Mouse (Mus musculus) liver, postnatal 0 days (tissue): Measurements from ENCODE around the gene Etv3. TPM values are rescaled to one million over a fixed set of nuclear protein-coding genes. Genes with fewer than 3 reads are reported as not detected.
"Not testable (repeated sequence)": the region's sequence is repeated elsewhere in the genome, so short reads cannot be mapped to it uniquely, and the experiment has no call there.

Experiments used
- ATAC-seq: fragments of 200-750 bp; cut with Nextera tagmentation; 2 replicates; pipeline ENCODE4 v1.8.0; 2017; ENCODE audit warnings: mild to moderate bottlenecking, moderate library complexity
- DNase-seq: peaks from one replicate; pipeline ENCODE4 v3.0.0-alpha.2; 2016
- H3K27ac ChIP-seq: fragments of 300-500 bp; sonication (generic); 2 replicates; pipeline ENCODE4 v1.5.1; 2014; ENCODE audit warnings: antibody characterized with exemption, moderate library complexity, mild to moderate bottlenecking, low read depth
- H3K27me3 ChIP-seq: fragments of 300-500 bp; sonication (generic); 2 replicates; pipeline ENCODE4 v1.6.1; 2014; ENCODE audit warnings: low read length, control low read depth, mixed read lengths; ENCODE audit not compliant: insufficient read depth
- H3K36me3 ChIP-seq: fragments of 300-500 bp; sonication (generic); replicated peaks from 2 replicates; pipeline ENCODE4 v1.6.1; 2014; ENCODE audit warnings: mild to moderate bottlenecking, control low read depth, low read length, moderate library complexity, mixed read lengths; ENCODE audit not compliant: insufficient read depth
- H3K4me1 ChIP-seq: fragments of 300-500 bp; sonication (generic); 2 replicates; pipeline ENCODE4 v1.6.1; 2014; ENCODE audit warnings: antibody characterized with exemption, mild to moderate bottlenecking, control low read depth; ENCODE audit not compliant: insufficient read depth
- H3K4me2 ChIP-seq: fragments of 300-500 bp; sonication (generic); 2 replicates; pipeline ENCODE4 v1.6.1; 2014; ENCODE audit warnings: low read depth, mild to moderate bottlenecking, low read length, moderate library complexity, mixed read lengths
- H3K4me3 ChIP-seq: fragments of 300-500 bp; sonication (generic); 2 replicates; pipeline ENCODE4 v1.5.1; 2014; ENCODE audit warnings: low read depth, low read length
- H3K9ac ChIP-seq: fragments of 300-500 bp; sonication (generic); replicated peaks from 2 replicates; pipeline ENCODE4 v1.6.1; 2014; ENCODE audit warnings: mild to moderate bottlenecking, moderate library complexity
- H3K9me3 ChIP-seq: fragments of 300-500 bp; sonication (generic); 2 replicates; pipeline ENCODE4 v1.6.1; 2016; ENCODE audit warnings: mild to moderate bottlenecking, control low read depth, low read length, mixed read lengths
- CTCF ChIP-seq: sonication (generic); IDR thresholded peaks from 2 replicates; pipeline ENCODE4 v1.5.1; 2016; ENCODE audit warnings: antibody characterized with exemption, low read depth
- EP300 ChIP-seq: IDR thresholded peaks from 2 replicates; pipeline ENCODE4 v1.6.1; 2016; ENCODE audit warnings: antibody characterized with exemption, low read depth, mild to moderate bottlenecking
- WGBS: fragments of 180-500 bp; shearing (Covaris S2); extraction: QIAGEN DNeasy Blood & Tissue Kit; methylation state at CpG from one replicate; pipeline ENCODE4 v1.1.7; 2014; ENCODE audit not compliant: insufficient replicate concordance; 5-methylcytosine and 5-hydroxymethylcytosine counted together
- polyA plus RNA-seq: library from polyadenylated mRNA; unstranded; fragments of >200 nt; fragmentation: Nextera tagmentation; extraction: Ambion mirVana; gene quantifications from 2 replicates; pipeline ENCODE4 v1.2.1, GENCODE M21; 2015

Gene Etv3
- polyA plus RNA-seq, result 3.6 and 3.9 TPM in 2 replicates

GRCm38 (mm10) chr3:87525043-87525836 is at the start of gene Etv3:
TSS of gene Etv3 (plus strand) at chr3:87525407.
- H3K4me2 ChIP-seq, result peak within 1 kb of the TSS; percentile 79
- H3K27ac ChIP-seq, result peak within 1 kb of the TSS; percentile 78
- 9% methylated on average over 41 of the region's 64 CpGs for WGBS
- H3K4me3 ChIP-seq, result peak within 1 kb of the TSS; percentile 77
- H3K9ac ChIP-seq, result peak within 1 kb of the TSS; percentile 92
- no peak for TF ChIP-seq EP300
- TF ChIP-seq CTCF, result peak; percentile 19; the same call in 1 of the 2 replicates
- H3K27me3 ChIP-seq, result no peaks in the 10 kb centered on the region
- ATAC-seq (peak; percentile 95), DNase-seq (peak; percentile 88)
- H3K36me3 ChIP-seq, result peaks cover 26% of the 10 kb centered on the region
- H3K4me1 ChIP-seq, result peaks cover 19% of the 10 kb centered on the region
- no peaks in the 10 kb centered on the region for H3K9me3 ChIP-seq

GRCm38 (mm10) chr3:87477948-87478347 is 47.3 kb upstream of the Etv3 start:
- H3K4me3 ChIP-seq, H3K4me2 ChIP-seq, H3K27me3 ChIP-seq, ATAC-seq, H3K4me1 ChIP-seq, DNase-seq, H3K9me3 ChIP-seq, H3K9ac ChIP-seq, H3K36me3 ChIP-seq, H3K27ac ChIP-seq: not testable (repeated sequence)
- WGBS, result 73% methylated on average over 3 of the region's 3 CpGs

- H3K27ac ChIP-seq, H3K9ac ChIP-seq, ATAC-seq, DNase-seq, H3K9me3 ChIP-seq, H3K4me3 ChIP-seq, H3K4me1 ChIP-seq, H3K4me2 ChIP-seq, H3K36me3 ChIP-seq, H3K27me3 ChIP-seq: not testable (repeated sequence)
- WGBS, result 67% methylated on average over 6 of the region's 6 CpGs
These were observed 46.6 kb upstream of the Etv3 start for GRCm38 (mm10) chr3:87478596-87478995.

- ATAC-seq, result not testable (repeated sequence)
These were observed 46.0 kb upstream of the Etv3 start for GRCm38 (mm10) chr3:87479230-87479629.

GRCm38 (mm10) chr3:87487392-87487791 is 37.8 kb upstream of the Etv3 start:
- DNase-seq, result no peak
- H3K4me3 ChIP-seq, result no peak overlapping the region
- no peak overlapping the region for H3K4me2 ChIP-seq
- ATAC-seq, result no peak
- H3K4me1 ChIP-seq, result no peaks in the 10 kb centered on the region
- no peaks in the 10 kb centered on the region for H3K27me3 ChIP-seq
- no peak overlapping the region for H3K9ac ChIP-seq
- TF ChIP-seq CTCF (no peak), EP300 (no peak)
- H3K36me3 ChIP-seq, result no peaks in the 10 kb centered on the region
- WGBS, result 74% methylated on average over 4 of the region's 4 CpGs
- 0 out of 2 replicates have a peak overlapping the region, but pooled peaks have one; percentile 11 for H3K27ac ChIP-seq
- no peaks in the 10 kb centered on the region for H3K9me3 ChIP-seq

More at GRCm38 (mm10) chr3:87479230-87479629, 46.0 kb upstream of the Etv3 start:
- H3K9ac ChIP-seq, DNase-seq, H3K36me3 ChIP-seq, H3K27me3 ChIP-seq, H3K4me1 ChIP-seq, H3K4me2 ChIP-seq, H3K4me3 ChIP-seq, H3K9me3 ChIP-seq, H3K27ac ChIP-seq: not testable (repeated sequence)

- TF ChIP-seq CTCF (no peak), EP300 (no peak)
- Histone ChIP-seq H3K27me3 (no peaks in the 10 kb centered on the region), H3K27ac (0 out of 2 replicates have a peak overlapping the region, but pooled peaks have one; percentile 11), H3K4me3 (no peak overlapping the region), H3K4me2 (no peak overlapping the region), H3K9me3 (no peaks in the 10 kb centered on the region), H3K36me3 (no peaks in the 10 kb centered on the region), H3K4me1 (no peaks in the 10 kb centered on the region), H3K9ac (no peak overlapping the region)
- DNase-seq, result no peak
- ATAC-seq, result no peak
- 61% methylated on average over 2 of the region's 2 CpGs for WGBS
These were observed 37.3 kb upstream of the Etv3 start for GRCm38 (mm10) chr3:87487911-87488310.

- WGBS, result 76% methylated on average over 9 of the region's 9 CpGs
- H3K27ac ChIP-seq, result no peak overlapping the region
- no peaks in the 10 kb centered on the region for H3K9me3 ChIP-seq
- no peak overlapping the region for H3K9ac ChIP-seq
- ATAC-seq (no peak), DNase-seq (no peak)
- no peak overlapping the region for H3K4me2 ChIP-seq
- H3K4me1 ChIP-seq, result 0 out of 2 replicates have a peak, but pooled peaks cover 2% of the 10 kb centered on the region
- H3K27me3 ChIP-seq, result no peaks in the 10 kb centered on the region
- TF ChIP-seq CTCF (no peak), EP300 (no peak)
- no peaks in the 10 kb centered on the region for H3K36me3 ChIP-seq
- H3K4me3 ChIP-seq, result no peak overlapping the region
These were observed 26.9 kb upstream of the Etv3 start for GRCm38 (mm10) chr3:87498266-87498665.
